ENCODE assay signal across 14 mouse cellular contexts in genomic region chr7:132631313-132631712, GRCm38 (mm10). TPM values are rescaled to one million over a fixed set of nuclear protein-coding genes. Genes with fewer than 3 reads are reported as not detected.
DNase-seq lines count a peak whose midpoint lies in the region; ATAC-seq and TF ChIP-seq lines count a peak whose summit lies in the region.
"Had no signal": no experiment of that assay in that cellular context is flagged by ENCODE, and none has a peak within 500 bp of the region (broad histone marks: within the 10 kb centered on the region; RNA-seq: fewer than 3 reads in every experiment).

No protein-coding gene starts in this region.

- peak overlapping the region; percentile 16; the same call in 1 of the 2 replicates for H3K4me2 ChIP-seq in hindbrain, postnatal 0 days (ENCODE audit: low read depth, low read length)

- H3K9me3 ChIP-seq in hindbrain, postnatal 0 days (ENCODE audit: low read length): no peaks in the 10 kb centered on the region
- H3K9me3 ChIP-seq in hindbrain, embryonic 10.5 days: no peaks in the 10 kb centered on the region
- H3K9me3 ChIP-seq: limb, embryonic 10.5 days had no signal

- 45% methylated on average over 11 of the region's 11 CpGs for WGBS in hindbrain, postnatal 0 days
- WGBS in hindbrain, embryonic 10.5 days: 78% methylated on average over 11 of the region's 11 CpGs
- WGBS in olfactory bulb, adult 2 months: 34% methylated on average over 11 of the region's 11 CpGs

- H3K4me1 ChIP-seq in hindbrain, postnatal 0 days (ENCODE audit: insufficient read depth, low read length): no peaks in the 10 kb centered on the region; the same call in 1 of the 2 replicates
- 0 out of 2 replicates have a peak, but pooled peaks cover 3% of the 10 kb centered on the region for H3K4me1 ChIP-seq in hindbrain, embryonic 10.5 days (replicated peaks)
- H3K4me1 ChIP-seq in olfactory bulb, adult 2 months (ENCODE audit: control insufficient read depth, insufficient read depth, low read length): peaks cover 8% of the 10 kb centered on the region

- TF ChIP-seq CTCF in hindbrain, postnatal 0 days (IDR thresholded peaks at IDR 0.05; ENCODE audit: low read depth): no peak
- TF ChIP-seq CTCF in olfactory bulb, adult 2 months (IDR thresholded peaks at IDR 0.05; ENCODE audit: insufficient read depth, low read depth, low read length): no peak

- no peak overlapping the region for H3K9ac ChIP-seq in hindbrain, postnatal 0 days (replicated peaks; ENCODE audit: low read length)
- H3K9ac ChIP-seq: liver, postnatal 0 days had no signal

- peak; percentile 84 for DNase-seq in hindbrain, postnatal 0 days (ENCODE audit: low spot score)
- no peak for DNase-seq in hindbrain, embryonic 10.5 days (ENCODE audit: low spot score)
- DNase-seq in frontal cortex, postnatal 10 days (ENCODE audit: low spot score in 2 of 2): peak; percentile 47 to 59
- DNase-seq in layer of hippocampus, adult 9-11 months: peak; percentile 67
- no peak for DNase-seq in lung, postnatal 36 days
- no peak for DNase-seq in thymus, adult 18-20 months
- DNase-seq in gastrocnemius, adult 8-10 months (ENCODE audit: low spot score in 2 of 2): no peak
- DNase-seq: kidney, adult 18-20 months; liver, postnatal 0 days had no signal

- no peak overlapping the region for H3K4me3 ChIP-seq in hindbrain, postnatal 0 days (ENCODE audit: low read length)
- no peak overlapping the region for H3K4me3 ChIP-seq in hindbrain, embryonic 10.5 days
- H3K4me3 ChIP-seq in olfactory bulb, adult 2 months (ENCODE audit: insufficient read depth, low read depth, low read length): no peak overlapping the region
- H3K4me3 ChIP-seq: limb, embryonic 10.5 days had no signal

- no peaks in the 10 kb centered on the region for H3K27me3 ChIP-seq in hindbrain, postnatal 0 days (ENCODE audit: insufficient read depth, low read length)
- peaks cover 50% of the 10 kb centered on the region for H3K27me3 ChIP-seq in hindbrain, embryonic 10.5 days (ENCODE audit: insufficient read depth, poor library complexity, severe bottlenecking)

- no peak for TF ChIP-seq POLR2A in olfactory bulb, adult 2 months (IDR thresholded peaks at IDR 0.05; ENCODE audit: insufficient read depth, low read depth, low read length)

- peak; percentile 89 for ATAC-seq in hindbrain, postnatal 0 days
- ATAC-seq: liver, postnatal 0 days had no signal

- no peaks in the 10 kb centered on the region for H3K36me3 ChIP-seq in hindbrain, postnatal 0 days (ENCODE audit: insufficient read depth, low read length)
- no peaks in the 10 kb centered on the region for H3K36me3 ChIP-seq in hindbrain, embryonic 10.5 days
- H3K36me3 ChIP-seq: limb, embryonic 10.5 days had no signal

- peak overlapping the region; percentile 27; the same call in 1 of the 2 replicates for H3K27ac ChIP-seq in hindbrain, postnatal 0 days
- no peak overlapping the region for H3K27ac ChIP-seq in hindbrain, embryonic 10.5 days
- peak overlapping the region; percentile 29; the same call in 1 of the 2 replicates for H3K27ac ChIP-seq in olfactory bulb, adult 2 months (ENCODE audit: insufficient read depth, low read depth, low read length)
- H3K27ac ChIP-seq: limb, embryonic 10.5 days had no signal

RNA-seq across cellular contexts. Expression of gene Lhpp, which starts 20.9 kb away (rescaled TPM):
- 42.5 and 55.6 TPM in 2 replicates for total RNA-seq in hindbrain, postnatal 0 days (2014; rRNA removed)
- 53.3 and 56.7 TPM in 2 replicates for polyA plus RNA-seq in hindbrain, postnatal 0 days (2015; fragmentation: Nextera tagmentation; extraction: Ambion mirVana)
- polyA plus RNA-seq in hindbrain, embryonic 10.5 days (2016; fragmentation: Nextera tagmentation; extraction: Ambion mirVana): 18.0 and 18.9 TPM in 2 replicates
- polyA plus RNA-seq in olfactory bulb, adult 2 months (2012; ENCODE audit: insufficient read depth, insufficient read length, low replicate concordance, missing spikeins): not detected in 2 replicates
- total RNA-seq in gastrocnemius, adult 8-10 months (2022): 10 to 100 TPM; 12.5 to 17.2 (median 14.5) TPM

RNA-seq across cellular contexts. Expression of gene Nkx1-2, which starts 31.9 kb away (rescaled TPM):
- total RNA-seq in hindbrain, postnatal 0 days (2014; rRNA removed): 0.90 TPM in 1 of 2 replicates, not detected in the other
- 0.08 and 0.13 TPM in 2 replicates for polyA plus RNA-seq in hindbrain, postnatal 0 days (2015; fragmentation: Nextera tagmentation; extraction: Ambion mirVana)
- polyA plus RNA-seq in hindbrain, embryonic 10.5 days (2016; fragmentation: Nextera tagmentation; extraction: Ambion mirVana): 1.1 and 1.3 TPM in 2 replicates
- polyA plus RNA-seq in olfactory bulb, adult 2 months (2012; ENCODE audit: insufficient read depth, insufficient read length, low replicate concordance, missing spikeins): not detected in 2 replicates
- total RNA-seq in gastrocnemius, adult 8-10 months (2022): not detected
- total RNA-seq: gastrocnemius, postnatal 4 days had no signal
- polyA plus RNA-seq: heart, postnatal 0 days; limb, embryonic 10.5 days; liver, postnatal 0 days; stomach, embryonic 14.5 days had no signal

RNA-seq across cellular contexts. Expression of gene Oat, which starts 55.1 kb away (rescaled TPM):
- total RNA-seq in hindbrain, postnatal 0 days (2014; rRNA removed): 99.1 and 101 TPM in 2 replicates
- polyA plus RNA-seq in hindbrain, postnatal 0 days (2015; fragmentation: Nextera tagmentation; extraction: Ambion mirVana): 123 and 129 TPM in 2 replicates
- 121 and 139 TPM in 2 replicates for polyA plus RNA-seq in hindbrain, embryonic 10.5 days (2016; fragmentation: Nextera tagmentation; extraction: Ambion mirVana)
- polyA plus RNA-seq in olfactory bulb, adult 2 months (2012; ENCODE audit: insufficient read depth, insufficient read length, low replicate concordance, missing spikeins): 142 TPM in 1 of 2 replicates, not detected in the other
- total RNA-seq in gastrocnemius, adult 8-10 months (2022): 100 to 1,000 TPM; 147 to 208 (median 171) TPM

Comparison
In these comparisons a context has a peak if more than half of its experiments do, and no peak if none do; other contexts are left out.
1. DNase-seq: peak in hindbrain, postnatal 0 days (single experiment), frontal cortex, postnatal 10 days (2 of 2) and layer of hippocampus, adult 9-11 months (single experiment); none in hindbrain, embryonic 10.5 days (single experiment), lung, postnatal 36 days (single experiment), thymus, adult 18-20 months (0 of 2) and gastrocnemius, adult 8-10 months (0 of 2).
2. RNA of gene Lhpp, which starts 20.9 kb away (polyA plus RNA-seq): 53.3 to 56.7 TPM in hindbrain, postnatal 0 days and 18.0 to 18.9 TPM in hindbrain, embryonic 10.5 days; not detected in olfactory bulb, adult 2 months; every median in the first group is over 10 times any median in the second.